Mouse (Mus musculus) liver, embryonic 14.5 days (tissue): ENCODE measurements around the gene Arhgap5. TPM values are rescaled to one million over a fixed set of nuclear protein-coding genes. Genes with fewer than 3 reads are reported as not detected.

ENCODE experiments used
- ATAC-seq: fragments of 200-750 bp; cut with Nextera tagmentation; 2 replicates; pipeline ENCODE4 v1.8.0; 2017; ENCODE audit warnings: moderate number of reproducible peaks, mild to moderate bottlenecking, moderate library complexity; ENCODE audit not compliant: insufficient read depth
- DNase-seq, 3 experiments: peaks; one replicate each; pipeline ENCODE4 v3.0.0-alpha.2; 2012 to 2013; ENCODE audit warnings: low read depth in 3 of 3, low spot score in 3 of 3
- H3K27ac ChIP-seq: fragments of 300-500 bp; sonication (generic); 2 replicates; pipeline ENCODE4 v1.5.1; 2014; ENCODE audit warnings: moderate library complexity, mild to moderate bottlenecking, control low read depth, inconsistent platforms
- H3K27me3 ChIP-seq: fragments of 300-500 bp; sonication (generic); 2 replicates; pipeline ENCODE4 v1.6.1; 2014; ENCODE audit warnings: mild to moderate bottlenecking, low read length, moderate library complexity; ENCODE audit not compliant: control insufficient read depth, insufficient read depth
- H3K36me3 ChIP-seq: fragments of 300-500 bp; sonication (generic); replicated peaks from 2 replicates; pipeline ENCODE4 v1.6.1; 2014; ENCODE audit warnings: low read depth; ENCODE audit not compliant: control insufficient read depth, insufficient read depth
- H3K4me1 ChIP-seq, 2 experiments: fragments of 200-500 bp in 1 of 2; fragments of 300-500 bp in 1 of 2; sonication (generic) in 1 of 2; replicated peaks; 2 replicates each; pipeline ENCODE4 v1.6.1; 2012 to 2014; ENCODE audit warnings: antibody characterized with exemption in 1 of 2, inconsistent platforms in 1 of 2, low read length in 1 of 2; ENCODE audit not compliant: control insufficient read depth in 2 of 2, insufficient read depth in 2 of 2
- H3K4me2 ChIP-seq: fragments of 300-500 bp; sonication (generic); 2 replicates; pipeline ENCODE4 v1.6.1; 2014; ENCODE audit warnings: low read depth, mild to moderate bottlenecking, control low read depth, moderate library complexity
- H3K4me3 ChIP-seq, 2 experiments: fragments of 200-500 bp in 1 of 2; fragments of 300-500 bp in 1 of 2; sonication (generic) in 1 of 2; 2 replicates each; pipeline ENCODE4 v1.5.1; 2012 to 2014; ENCODE audit warnings: low read depth in 2 of 2, low read length in 2 of 2, mild to moderate bottlenecking in 2 of 2, control low read depth in 1 of 2, inconsistent platforms in 1 of 2, moderate library complexity in 1 of 2; ENCODE audit not compliant: insufficient read depth in 1 of 2
- H3K9ac ChIP-seq: fragments of 300-500 bp; sonication (generic); replicated peaks from 2 replicates; pipeline ENCODE4 v1.6.1; 2014; ENCODE audit warnings: mild to moderate bottlenecking, control low read depth, moderate library complexity
- H3K9me3 ChIP-seq: fragments of 300-500 bp; sonication (generic); 2 replicates; pipeline ENCODE4 v1.6.1; 2016; ENCODE audit warnings: low read length, mixed read lengths; ENCODE audit not compliant: control insufficient read depth
- CTCF ChIP-seq: IDR thresholded peaks from 2 replicates; pipeline ENCODE4 v1.5.1; 2016; ENCODE audit warnings: antibody characterized with exemption, low read depth, control low read depth
- EP300 ChIP-seq: IDR thresholded peaks from 2 replicates; pipeline ENCODE4 v1.6.1; 2016; ENCODE audit warnings: antibody characterized with exemption, low read depth
- WGBS: fragments of 180-500 bp; shearing (Covaris S2); extraction: QIAGEN DNeasy Blood & Tissue Kit; methylation state at CpG from one replicate; pipeline ENCODE4 v1.1.7; 2014; ENCODE audit not compliant: insufficient replicate concordance; 5-methylcytosine and 5-hydroxymethylcytosine counted together
- polyA plus RNA-seq, 2 experiments: library from polyadenylated mRNA; depleted of rRNA in 1 of 2; stranded (reverse) in 1 of 2; unstranded in 1 of 2; fragments of >200 nt; fragmentation: Nextera tagmentation in 1 of 2; extraction: Ambion mirVana in 1 of 2; gene quantifications; 2 replicates each; pipeline versions ENCODE4 v1.2.1 to v1.2.3; 2012 to 2014

Gene Arhgap5
- polyA plus RNA-seq, 2 experiments, result 3.5 to 7.8 TPM

DNA sequence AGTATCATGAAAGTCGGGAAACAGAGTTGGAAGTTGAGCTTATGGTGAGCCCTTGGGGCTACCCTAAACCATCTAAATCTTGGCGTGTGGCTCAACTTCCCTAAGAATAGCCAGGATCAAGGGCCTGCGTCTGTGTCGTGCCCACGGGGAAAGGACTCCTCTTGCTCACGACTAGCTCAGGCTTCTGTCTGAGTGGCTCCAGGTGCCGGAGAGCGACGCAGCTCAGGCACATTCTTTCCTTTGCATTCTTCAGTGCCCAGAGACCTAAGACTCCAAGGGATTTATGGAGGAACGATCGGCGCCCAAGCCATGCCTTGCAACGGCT is 679 bp upstream of the Arhgap5 start:
- ATAC-seq, result peak; percentile 4
- no peaks in the 10 kb centered on the region for H3K9me3 ChIP-seq

DNA sequence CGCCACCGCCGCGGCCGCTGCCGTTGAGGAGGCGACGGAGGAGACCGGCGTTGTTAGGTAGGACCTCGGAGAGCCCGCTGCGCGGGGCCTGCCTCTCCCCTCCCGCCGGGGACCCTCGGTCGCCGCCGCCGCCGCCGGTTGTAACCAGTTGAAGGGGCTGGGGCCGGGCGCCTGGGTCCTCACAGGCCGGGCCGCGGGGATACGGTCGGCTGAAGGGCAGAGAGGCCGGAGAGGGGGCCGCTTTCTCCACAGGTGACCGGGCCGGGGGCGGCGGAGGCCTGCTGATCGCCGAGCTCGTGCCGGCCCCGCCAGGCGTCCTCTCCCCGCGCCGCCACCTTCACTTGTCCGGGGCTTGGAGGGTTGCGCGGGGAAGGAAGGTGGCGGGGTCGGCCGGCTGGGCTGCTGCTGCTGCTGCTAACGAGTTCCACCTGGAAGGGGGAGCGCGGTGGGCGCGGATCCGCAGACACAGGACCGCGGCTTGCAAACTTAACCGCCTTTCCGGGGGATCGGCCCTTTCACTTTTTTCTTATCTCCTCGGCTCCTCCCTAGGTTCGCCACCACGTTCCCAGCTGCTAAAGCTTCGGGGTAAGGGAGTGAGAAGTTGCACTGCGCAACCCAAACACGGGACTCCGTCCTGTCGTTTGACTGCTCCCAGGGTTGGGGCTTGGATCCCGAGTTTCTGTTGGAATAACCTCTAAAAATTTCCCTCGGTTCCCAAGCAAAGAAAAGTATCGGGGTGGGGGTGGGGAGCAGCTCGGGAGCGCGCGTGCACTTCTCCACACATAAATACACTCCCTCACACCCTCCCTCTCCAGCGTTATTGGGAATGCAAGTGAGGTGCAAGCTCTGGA is 784 bp downstream of the Arhgap5 start:
- H3K36me3 ChIP-seq, result no peaks in the 10 kb centered on the region
- ATAC-seq, result 0 out of 2 replicates have a peak, but pooled peaks have one; percentile 0
- no peaks in the 10 kb centered on the region for H3K9me3 ChIP-seq
- no peaks in the 10 kb centered on the region; the same call in 1 of the 2 replicates for H3K27me3 ChIP-seq
- TF ChIP-seq CTCF, result no peak
- no peak for TF ChIP-seq EP300
- DNase-seq, result peak in 2 of 3 experiments; percentile 31 to 42
- peak overlapping the region; percentile 87 for H3K4me2 ChIP-seq
- H3K9ac ChIP-seq, result peak overlapping the region; percentile 81
- H3K4me1 ChIP-seq, result peaks cover 0 to 4% of the 10 kb centered on the region in 2 experiments; a peak in 1 of 4 replicates
- under 1% methylated on average over 69 of the region's 78 CpGs for WGBS
- H3K27ac ChIP-seq, result peak overlapping the region; percentile 62
- peak overlapping the region; percentile 88 to 94 for H3K4me3 ChIP-seq

More for the DNA sequence above, 679 bp upstream of the Arhgap5 start:
- Histone ChIP-seq H3K36me3 (no peaks in the 10 kb centered on the region), H3K27ac (peak overlapping the region; percentile 52), H3K4me2 (peak overlapping the region; percentile 87), H3K27me3 (no peaks in the 10 kb centered on the region; the same call in 1 of the 2 replicates), H3K4me3 (peak overlapping the region; percentile 88 to 94), H3K9ac (peak overlapping the region; percentile 44), H3K4me1 (peaks cover 0 to 4% of the 10 kb centered on the region in 2 experiments; a peak in 1 of 4 replicates)
- TF ChIP-seq CTCF, result no peak
- no peak for TF ChIP-seq EP300
- no peak for DNase-seq
- 1% methylated on average over 13 of the region's 13 CpGs for WGBS

DNA sequence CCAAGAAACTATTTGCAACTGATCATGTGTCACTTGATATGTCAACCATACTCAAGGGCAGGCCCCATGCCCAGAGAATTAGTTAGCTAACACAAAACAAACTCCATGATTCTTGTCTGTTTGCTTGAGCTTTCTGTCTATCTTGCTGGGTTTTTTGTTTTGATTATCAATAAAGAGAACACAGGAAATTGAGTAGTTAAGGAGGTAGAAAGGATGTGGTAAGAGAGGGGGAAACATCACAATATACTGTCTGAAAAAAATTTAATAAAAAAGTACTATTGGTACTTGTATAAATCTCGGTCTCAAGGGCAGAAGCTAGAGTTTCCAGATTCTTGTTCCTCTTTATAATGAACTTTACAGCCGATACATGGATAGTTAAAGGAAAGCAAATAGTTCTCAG is 20.9 kb downstream of the Arhgap5 start:
- H3K4me3 ChIP-seq, result no peak overlapping the region
- ATAC-seq, result no peak
- no peak overlapping the region for H3K27ac ChIP-seq
- H3K27me3 ChIP-seq, result no peaks in the 10 kb centered on the region
- DNase-seq, result no peak
- TF ChIP-seq EP300, result no peak
- no peak for TF ChIP-seq CTCF
- no peaks in the 10 kb centered on the region for H3K4me1 ChIP-seq
- H3K36me3 ChIP-seq, result no peaks in the 10 kb centered on the region
- whole genome bisulfite sequencing, result 74% methylated on average over 2 of the region's 2 CpGs
- no peaks in the 10 kb centered on the region for H3K9me3 ChIP-seq
- no peak overlapping the region for H3K4me2 ChIP-seq
- no peak overlapping the region for H3K9ac ChIP-seq

DNA sequence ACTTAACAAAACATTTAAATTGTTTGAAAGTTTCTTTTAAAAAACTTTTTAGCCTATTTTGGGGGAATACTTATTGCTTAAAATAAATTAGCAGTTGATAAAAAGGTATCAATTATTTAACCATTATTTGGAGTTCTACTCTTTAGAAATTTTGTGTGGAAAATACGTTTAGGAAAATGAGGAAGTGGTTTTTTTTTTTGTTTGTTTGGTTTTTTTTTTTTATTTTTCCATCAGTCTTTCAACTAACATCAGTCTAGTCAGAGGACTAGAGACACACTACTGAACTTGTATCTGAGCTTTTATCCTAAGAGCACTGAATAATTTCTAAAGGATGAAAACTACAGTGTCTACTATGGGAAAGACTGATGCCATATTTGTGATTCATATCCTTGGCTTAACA is 21.7 kb downstream of the Arhgap5 start:
- Histone ChIP-seq H3K36me3 (no peaks in the 10 kb centered on the region), H3K27ac (no peak overlapping the region), H3K9ac (no peak overlapping the region), H3K27me3 (no peaks in the 10 kb centered on the region), H3K9me3 (no peaks in the 10 kb centered on the region), H3K4me1 (no peaks in the 10 kb centered on the region), H3K4me2 (no peak overlapping the region), H3K4me3 (no peak overlapping the region)
- ATAC-seq (no peak), DNase-seq (no peak)
- TF ChIP-seq EP300 (no peak), CTCF (no peak)
- WGBS, result 15% methylated on average over 1 of the region's 1 CpGs

DNA sequence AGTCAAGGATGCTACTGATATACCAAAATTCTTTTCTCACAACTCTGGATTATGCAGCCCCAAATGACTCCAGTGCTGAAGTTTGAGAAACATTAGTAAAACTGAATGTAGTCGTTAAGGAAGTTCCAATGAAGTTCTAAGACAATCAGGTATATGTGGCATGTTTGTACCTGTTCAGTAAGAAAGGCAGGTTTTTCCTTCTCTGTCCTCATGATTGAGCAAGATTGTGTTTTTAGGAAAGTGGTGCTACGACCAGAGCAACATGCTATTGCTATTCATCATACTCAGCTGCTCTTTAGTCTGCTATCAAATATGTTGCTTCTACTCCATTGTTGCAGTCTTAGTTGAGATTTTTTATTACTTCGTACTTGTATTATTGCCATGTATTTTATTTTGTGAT is 26.0 kb downstream of the Arhgap5 start:
- ATAC-seq, result no peak
- WGBS, result 55% methylated on average over 3 of the region's 3 CpGs
- H3K9me3 ChIP-seq, result no peaks in the 10 kb centered on the region

More for the DNA sequence above, 26.0 kb downstream of the Arhgap5 start:
- Histone ChIP-seq H3K4me2 (no peak overlapping the region), H3K4me1 (no peaks in the 10 kb centered on the region), H3K4me3 (no peak overlapping the region), H3K27me3 (no peaks in the 10 kb centered on the region), H3K36me3 (no peaks in the 10 kb centered on the region), H3K9ac (no peak overlapping the region), H3K27ac (no peak overlapping the region)
- DNase-seq, result no peak
- no peak for TF ChIP-seq CTCF
- no peak for TF ChIP-seq EP300
